Mouse (Mus musculus): ENCODE data around the gene Gart. TPM values are rescaled to one million over a fixed set of nuclear protein-coding genes. Genes with fewer than 3 reads are reported as not detected.

Gart gene
- polyA plus RNA-seq, 1 experiment from 2014 or later: 55.2 TPM

GRCm38 (mm10) chr16:91623074-91623473 lies 23.7 kb downstream of the Gart start:
- Histone ChIP-seq H3K36me3 (ENCODE audit: control insufficient read depth, insufficient read depth, low read length) (peaks cover 19% of the 10 kb centered on the region), H3K27me3 (ENCODE audit: control insufficient read depth, insufficient read depth, low read depth, low read length) (no peaks in the 10 kb centered on the region), H3K4me3 (ENCODE audit: low read depth, low read length) (no peak overlapping the region), H3K4me1 (ENCODE audit: control insufficient read depth, insufficient read depth, low read length) (peaks cover 3% of the 10 kb centered on the region; the same call in 1 of the 2 replicates), H3K27ac (ENCODE audit: low read length) (no peak overlapping the region), H3K4me2 (ENCODE audit: low read length) (no peak overlapping the region), H3K9ac (ENCODE audit: low read depth, low read length) (no peak overlapping the region), H3K9me3 (replicated peaks; ENCODE audit: control insufficient read depth, low read length, poor library complexity, severe bottlenecking) (no peaks in the 10 kb centered on the region)
- WGBS: 93% methylated on average over 9 of the region's 9 CpGs
- no peak for ATAC-seq

GRCm38 (mm10) chr16:91620991-91621390 lies 25.8 kb downstream of the Gart start:
- Histone ChIP-seq H3K4me1 (ENCODE audit: control insufficient read depth, insufficient read depth, low read length) (peaks cover 5% of the 10 kb centered on the region; the same call in 1 of the 2 replicates), H3K27me3 (ENCODE audit: control insufficient read depth, insufficient read depth, low read depth, low read length) (no peaks in the 10 kb centered on the region), H3K4me2 (ENCODE audit: low read length) (no peak overlapping the region), H3K36me3 (ENCODE audit: control insufficient read depth, insufficient read depth, low read length) (peaks cover 11% of the 10 kb centered on the region), H3K9me3 (replicated peaks; ENCODE audit: control insufficient read depth, low read length, poor library complexity, severe bottlenecking) (no peaks in the 10 kb centered on the region), H3K9ac (ENCODE audit: low read depth, low read length) (no peak overlapping the region), H3K27ac (ENCODE audit: low read length) (no peak overlapping the region), H3K4me3 (ENCODE audit: low read depth, low read length) (no peak overlapping the region)
- no peak for ATAC-seq
- 95% methylated on average over 11 of the region's 11 CpGs for WGBS

- H3K4me3 ChIP-seq (ENCODE audit: low read depth, low read length): no peak overlapping the region
- no peak overlapping the region for H3K9ac ChIP-seq (ENCODE audit: low read depth, low read length)
- no peaks in the 10 kb centered on the region for H3K9me3 ChIP-seq (replicated peaks; ENCODE audit: control insufficient read depth, low read length, poor library complexity, severe bottlenecking)
- no peak for ATAC-seq
- no peaks in the 10 kb centered on the region for H3K27me3 ChIP-seq (ENCODE audit: control insufficient read depth, insufficient read depth, low read depth, low read length)
- no peak overlapping the region for H3K27ac ChIP-seq (ENCODE audit: low read length)
- peaks cover 5% of the 10 kb centered on the region; the same call in 1 of the 2 replicates for H3K4me1 ChIP-seq (ENCODE audit: control insufficient read depth, insufficient read depth, low read length)
- H3K4me2 ChIP-seq (ENCODE audit: low read length): no peak overlapping the region
- WGBS: 95% methylated on average over 5 of the region's 5 CpGs
- peaks cover 9% of the 10 kb centered on the region for H3K36me3 ChIP-seq (ENCODE audit: control insufficient read depth, insufficient read depth, low read length)
These were observed 26.6 kb downstream of the Gart start for GRCm38 (mm10) chr16:91620185-91620584.

GRCm38 (mm10) chr16:91618511-91619501 lies 27.9 kb downstream of the Gart start, which contains the start of gene Dnajc28:
TSS of gene Dnajc28 (minus strand) at chr16:91619026.
- no peaks in the 10 kb centered on the region for H3K27me3 ChIP-seq (ENCODE audit: control insufficient read depth, insufficient read depth, low read depth, low read length)
- peak; percentile 93 for ATAC-seq

GRCm38 (mm10) chr16:91614552-91614951 lies 32.2 kb downstream of the Gart start:
- no peak overlapping the region for H3K4me2 ChIP-seq (ENCODE audit: low read length)
- H3K27me3 ChIP-seq (ENCODE audit: control insufficient read depth, insufficient read depth, low read depth, low read length): no peaks in the 10 kb centered on the region
- no peak overlapping the region for H3K9ac ChIP-seq (ENCODE audit: low read depth, low read length)
- H3K9me3 ChIP-seq (replicated peaks; ENCODE audit: control insufficient read depth, low read length, poor library complexity, severe bottlenecking): no peaks in the 10 kb centered on the region
- WGBS: 85% methylated on average over 6 of the region's 6 CpGs
- H3K4me1 ChIP-seq (ENCODE audit: control insufficient read depth, insufficient read depth, low read length): peaks cover 5% of the 10 kb centered on the region; the same call in 1 of the 2 replicates
- no peak overlapping the region for H3K4me3 ChIP-seq (ENCODE audit: low read depth, low read length)
- ATAC-seq: no peak
- H3K27ac ChIP-seq (ENCODE audit: low read length): no peak overlapping the region
- H3K36me3 ChIP-seq (ENCODE audit: control insufficient read depth, insufficient read depth, low read length): no peaks in the 10 kb centered on the region

More at GRCm38 (mm10) chr16:91618511-91619501, 27.9 kb downstream of the Gart start, which contains the start of gene Dnajc28:
- Histone ChIP-seq H3K9me3 (replicated peaks; ENCODE audit: control insufficient read depth, low read length, poor library complexity, severe bottlenecking) (no peaks in the 10 kb centered on the region), H3K9ac (ENCODE audit: low read depth, low read length) (peak within 1 kb of the TSS; percentile 48), H3K4me1 (ENCODE audit: control insufficient read depth, insufficient read depth, low read length) (peaks cover 5% of the 10 kb centered on the region; the same call in 1 of the 2 replicates), H3K27ac (ENCODE audit: low read length) (peak within 1 kb of the TSS; percentile 33; the same call in 1 of the 2 replicates), H3K4me2 (ENCODE audit: low read length) (peak within 1 kb of the TSS; percentile 71), H3K4me3 (ENCODE audit: low read depth, low read length) (peak within 1 kb of the TSS; percentile 56), H3K36me3 (ENCODE audit: control insufficient read depth, insufficient read depth, low read length) (peaks cover 5% of the 10 kb centered on the region; the same call in 1 of the 2 replicates)
- WGBS: 9% methylated on average over 39 of the region's 39 CpGs

- Histone ChIP-seq H3K9me3 (replicated peaks; ENCODE audit: control insufficient read depth, low read length, poor library complexity, severe bottlenecking) (no peaks in the 10 kb centered on the region), H3K9ac (ENCODE audit: low read depth, low read length) (no peak overlapping the region), H3K4me2 (ENCODE audit: low read length) (no peak overlapping the region), H3K36me3 (ENCODE audit: control insufficient read depth, insufficient read depth, low read length) (no peaks in the 10 kb centered on the region), H3K27me3 (ENCODE audit: control insufficient read depth, insufficient read depth, low read depth, low read length) (no peaks in the 10 kb centered on the region), H3K4me1 (ENCODE audit: control insufficient read depth, insufficient read depth, low read length) (no peaks in the 10 kb centered on the region), H3K4me3 (ENCODE audit: low read depth, low read length) (no peak overlapping the region), H3K27ac (ENCODE audit: low read length) (no peak overlapping the region)
- WGBS: 70% methylated on average over 5 of the region's 5 CpGs
- no peak for ATAC-seq
These were observed 34.2 kb downstream of the Gart start for GRCm38 (mm10) chr16:91612525-91612924.

GRCm38 (mm10) chr16:91611248-91611647 lies 35.5 kb downstream of the Gart start:
- Histone ChIP-seq H3K27ac (ENCODE audit: low read length) (no peak overlapping the region), H3K4me1 (ENCODE audit: control insufficient read depth, insufficient read depth, low read length) (no peaks in the 10 kb centered on the region), H3K9ac (ENCODE audit: low read depth, low read length) (no peak overlapping the region), H3K4me3 (ENCODE audit: low read depth, low read length) (no peak overlapping the region), H3K4me2 (ENCODE audit: low read length) (no peak overlapping the region), H3K9me3 (replicated peaks; ENCODE audit: control insufficient read depth, low read length, poor library complexity, severe bottlenecking) (no peaks in the 10 kb centered on the region), H3K36me3 (ENCODE audit: control insufficient read depth, insufficient read depth, low read length) (no peaks in the 10 kb centered on the region), H3K27me3 (ENCODE audit: control insufficient read depth, insufficient read depth, low read depth, low read length) (no peaks in the 10 kb centered on the region)
- 69% methylated on average over 11 of the region's 11 CpGs for WGBS
- no peak for ATAC-seq

- no peak overlapping the region for H3K4me2 ChIP-seq (ENCODE audit: low read length)
- no peak overlapping the region for H3K9ac ChIP-seq (ENCODE audit: low read depth, low read length)
- WGBS: 77% methylated on average over 9 of the region's 9 CpGs
- H3K4me3 ChIP-seq (ENCODE audit: low read depth, low read length): no peak overlapping the region
- H3K27ac ChIP-seq (ENCODE audit: low read length): no peak overlapping the region
- no peaks in the 10 kb centered on the region for H3K36me3 ChIP-seq (ENCODE audit: control insufficient read depth, insufficient read depth, low read length)
- H3K9me3 ChIP-seq (replicated peaks; ENCODE audit: control insufficient read depth, low read length, poor library complexity, severe bottlenecking): no peaks in the 10 kb centered on the region
- H3K27me3 ChIP-seq (ENCODE audit: control insufficient read depth, insufficient read depth, low read depth, low read length): no peaks in the 10 kb centered on the region
- no peaks in the 10 kb centered on the region for H3K4me1 ChIP-seq (ENCODE audit: control insufficient read depth, insufficient read depth, low read length)
- no peak for ATAC-seq
These were observed 37.1 kb downstream of the Gart start for GRCm38 (mm10) chr16:91609501-91610245.

Data from midbrain, embryonic 16.5 days (tissue).